Mouse (Mus musculus): ENCODE data around the gene Trim24. TPM values are rescaled to one million over a fixed set of nuclear protein-coding genes. Genes with fewer than 3 reads are reported as not detected.

Trim24 gene
- polyA plus RNA-seq, 1 experiment: 18.7 TPM

GRCm38 (mm10) chr6:37862893-37863292, 7.7 kb upstream of the Trim24 start:
- H3K27ac ChIP-seq (ENCODE audit: insufficient read depth, low read depth, low read length): no peak overlapping the region
- H3K4me3 ChIP-seq (ENCODE audit: insufficient read depth, low read length): no peak overlapping the region
- TF ChIP-seq CTCF (IDR thresholded peaks at IDR 0.05; ENCODE audit: low read depth, low read length) (no peak), POLR2A (IDR thresholded peaks at IDR 0.05; ENCODE audit: borderline replicate concordance, low read depth, low read length) (no peak)
- H3K4me1 ChIP-seq (ENCODE audit: control insufficient read depth, insufficient read depth, low read length): peaks cover 4% of the 10 kb centered on the region

GRCm38 (mm10) chr6:37863961-37864730, 6.5 kb upstream of the Trim24 start:
- peaks cover 5% of the 10 kb centered on the region for H3K4me1 ChIP-seq (ENCODE audit: control insufficient read depth, insufficient read depth, low read length)
- no peak overlapping the region for H3K4me3 ChIP-seq (ENCODE audit: insufficient read depth, low read length)
- no peak overlapping the region for H3K27ac ChIP-seq (ENCODE audit: insufficient read depth, low read depth, low read length)
- TF ChIP-seq CTCF (IDR thresholded peaks at IDR 0.05; ENCODE audit: low read depth, low read length) (no peak), POLR2A (IDR thresholded peaks at IDR 0.05; ENCODE audit: borderline replicate concordance, low read depth, low read length) (no peak)

- peak overlapping the region; percentile 84 for H3K27ac ChIP-seq (ENCODE audit: insufficient read depth, low read depth, low read length)
- peaks cover 6% of the 10 kb centered on the region for H3K4me1 ChIP-seq (ENCODE audit: control insufficient read depth, insufficient read depth, low read length)
- TF ChIP-seq POLR2A (IDR thresholded peaks at IDR 0.05; ENCODE audit: borderline replicate concordance, low read depth, low read length) (no peak), CTCF (IDR thresholded peaks at IDR 0.05; ENCODE audit: low read depth, low read length) (no peak)
- H3K4me3 ChIP-seq (ENCODE audit: insufficient read depth, low read length): peak overlapping the region; percentile 93
These were observed 683 bp downstream of the Trim24 start for GRCm38 (mm10) chr6:37871137-37871851.

GRCm38 (mm10) chr6:37872861-37873260, 2.2 kb downstream of the Trim24 start:
- H3K4me1 ChIP-seq (ENCODE audit: control insufficient read depth, insufficient read depth, low read length): peaks cover 2% of the 10 kb centered on the region; the same call in 1 of the 2 replicates
- H3K27ac ChIP-seq (ENCODE audit: insufficient read depth, low read depth, low read length): no peak overlapping the region
- no peak overlapping the region for H3K4me3 ChIP-seq (ENCODE audit: insufficient read depth, low read length)
- TF ChIP-seq CTCF (IDR thresholded peaks at IDR 0.05; ENCODE audit: low read depth, low read length): no peak

- H3K4me3 ChIP-seq (ENCODE audit: insufficient read depth, low read length): no peak overlapping the region
- 0 out of 2 replicates have a peak, but pooled peaks cover 2% of the 10 kb centered on the region for H3K4me1 ChIP-seq (ENCODE audit: control insufficient read depth, insufficient read depth, low read length)
- no peak overlapping the region for H3K27ac ChIP-seq (ENCODE audit: insufficient read depth, low read depth, low read length)
- TF ChIP-seq POLR2A (IDR thresholded peaks at IDR 0.05; ENCODE audit: borderline replicate concordance, low read depth, low read length): no peak
- no peak for TF ChIP-seq CTCF (IDR thresholded peaks at IDR 0.05; ENCODE audit: low read depth, low read length)
These were observed 3.1 kb downstream of the Trim24 start for GRCm38 (mm10) chr6:37873731-37874130.

GRCm38 (mm10) chr6:37878206-37878605, 7.6 kb downstream of the Trim24 start:
- Histone ChIP-seq H3K4me3 (ENCODE audit: insufficient read depth, low read length) (no peak overlapping the region), H3K27ac (ENCODE audit: insufficient read depth, low read depth, low read length) (no peak overlapping the region), H3K4me1 (ENCODE audit: control insufficient read depth, insufficient read depth, low read length) (no peaks in the 10 kb centered on the region)
- TF ChIP-seq POLR2A (IDR thresholded peaks at IDR 0.05; ENCODE audit: borderline replicate concordance, low read depth, low read length) (no peak), CTCF (IDR thresholded peaks at IDR 0.05; ENCODE audit: low read depth, low read length) (no peak)

GRCm38 (mm10) chr6:37880586-37880985, 10.0 kb downstream of the Trim24 start:
- Histone ChIP-seq H3K4me3 (ENCODE audit: insufficient read depth, low read length) (no peak overlapping the region), H3K27ac (ENCODE audit: insufficient read depth, low read depth, low read length) (no peak overlapping the region), H3K4me1 (ENCODE audit: control insufficient read depth, insufficient read depth, low read length) (no peaks in the 10 kb centered on the region)
- TF ChIP-seq CTCF (IDR thresholded peaks at IDR 0.05; ENCODE audit: low read depth, low read length) (no peak), POLR2A (IDR thresholded peaks at IDR 0.05; ENCODE audit: borderline replicate concordance, low read depth, low read length) (no peak)

- Histone ChIP-seq H3K4me3 (ENCODE audit: insufficient read depth, low read length) (no peak overlapping the region), H3K27ac (ENCODE audit: insufficient read depth, low read depth, low read length) (no peak overlapping the region), H3K4me1 (ENCODE audit: control insufficient read depth, insufficient read depth, low read length) (peaks cover 5% of the 10 kb centered on the region; the same call in 1 of the 2 replicates)
- TF ChIP-seq POLR2A (IDR thresholded peaks at IDR 0.05; ENCODE audit: borderline replicate concordance, low read depth, low read length): no peak
- TF ChIP-seq CTCF (IDR thresholded peaks at IDR 0.05; ENCODE audit: low read depth, low read length): no peak
These were observed 23.0 kb downstream of the Trim24 start for GRCm38 (mm10) chr6:37893586-37893985.

- Histone ChIP-seq H3K4me3 (ENCODE audit: insufficient read depth, low read length) (no peak overlapping the region), H3K4me1 (ENCODE audit: control insufficient read depth, insufficient read depth, low read length) (peaks cover 5% of the 10 kb centered on the region; the same call in 1 of the 2 replicates), H3K27ac (ENCODE audit: insufficient read depth, low read depth, low read length) (no peak overlapping the region)
- TF ChIP-seq CTCF (IDR thresholded peaks at IDR 0.05; ENCODE audit: low read depth, low read length): no peak
These were observed 25.2 kb downstream of the Trim24 start for GRCm38 (mm10) chr6:37895646-37896435.

All from bone marrow macrophage, adult 2 months (primary cell).